Mouse (Mus musculus): ENCODE data around the gene Zfr. TPM values are rescaled to one million over a fixed set of nuclear protein-coding genes. Genes with fewer than 3 reads are reported as not detected.
"Not testable (repeated sequence)": the region's sequence is repeated elsewhere in the genome, so short reads cannot be mapped to it uniquely, and the experiment has no call there.

Zfr gene
- total RNA-seq, 2 experiments from 2014 or later: 45.5 to 80.1 TPM

GRCm38 (mm10) chr15:12181181-12181805 is 63.7 kb downstream of the Zfr start:
- peak; percentile 59 for ATAC-seq (replicated peaks; ENCODE audit: low FRiP score, poor library complexity, severe bottlenecking)

- peak; percentile 56 for ATAC-seq (replicated peaks; ENCODE audit: low FRiP score, poor library complexity, severe bottlenecking)
Observed at GRCm38 (mm10) chr15:12193880-12194816, 76.5 kb downstream of the Zfr start.

GRCm38 (mm10) chr15:12194817-12195735 is 77.4 kb downstream of the Zfr start:
- ATAC-seq (replicated peaks; ENCODE audit: low FRiP score, poor library complexity, severe bottlenecking): peak; percentile 26; the same call in 1 of the 2 replicates

- ATAC-seq (replicated peaks; ENCODE audit: low FRiP score, poor library complexity, severe bottlenecking): no peak
Observed at GRCm38 (mm10) chr15:12195966-12196365, 78.3 kb downstream of the Zfr start.

GRCm38 (mm10) chr15:12196410-12197191 is 79.0 kb downstream of the Zfr start:
- peak; percentile 65 for ATAC-seq (replicated peaks; ENCODE audit: low FRiP score, poor library complexity, severe bottlenecking)

GRCm38 (mm10) chr15:12197361-12197760 is 79.7 kb downstream of the Zfr start:
- no peak for ATAC-seq (replicated peaks; ENCODE audit: low FRiP score, poor library complexity, severe bottlenecking)

GRCm38 (mm10) chr15:12200021-12200420 is 82.4 kb downstream of the Zfr start:
- no peak for ATAC-seq (replicated peaks; ENCODE audit: low FRiP score, poor library complexity, severe bottlenecking)

- ATAC-seq (replicated peaks; ENCODE audit: low FRiP score, poor library complexity, severe bottlenecking): no peak
Observed at GRCm38 (mm10) chr15:12201856-12202255, 84.2 kb downstream of the Zfr start.

- no peak for ATAC-seq (replicated peaks; ENCODE audit: low FRiP score, poor library complexity, severe bottlenecking)
Observed at GRCm38 (mm10) chr15:12202456-12202855, 84.8 kb downstream of the Zfr start.

- not testable (repeated sequence) for ATAC-seq (replicated peaks; ENCODE audit: low FRiP score, poor library complexity, severe bottlenecking)
Observed at GRCm38 (mm10) chr15:12203008-12203407, 85.4 kb downstream of the Zfr start.

GRCm38 (mm10) chr15:12203512-12204318 is 86.1 kb downstream of the Zfr start:
- ATAC-seq (replicated peaks; ENCODE audit: low FRiP score, poor library complexity, severe bottlenecking): no peak

GRCm38 (mm10) chr15:12204319-12205159 is 86.9 kb downstream of the Zfr start, which contains the start of gene Mtmr12:
Gene Mtmr12 (plus strand): TSS chr15:12205028.
- ATAC-seq (replicated peaks; ENCODE audit: low FRiP score, poor library complexity, severe bottlenecking): peak; percentile 90

- peak; percentile 20 for ATAC-seq (replicated peaks; ENCODE audit: low FRiP score, poor library complexity, severe bottlenecking)
Observed at GRCm38 (mm10) chr15:12205160-12205901, 87.7 kb downstream of the Zfr start.

- ATAC-seq (replicated peaks; ENCODE audit: low FRiP score, poor library complexity, severe bottlenecking): no peak
Observed at GRCm38 (mm10) chr15:12205902-12206645, 88.4 kb downstream of the Zfr start.

GRCm38 (mm10) chr15:12206646-12207222 is 89.1 kb downstream of the Zfr start:
- no peak for ATAC-seq (replicated peaks; ENCODE audit: low FRiP score, poor library complexity, severe bottlenecking)

Data from erythroid progenitor cell, adult 5-6 weeks (primary cell).